Mouse (Mus musculus) forebrain, embryonic 12.5 days (tissue): ENCODE results near the gene Fiz1. TPM values are rescaled to one million over a fixed set of nuclear protein-coding genes. Genes with fewer than 3 reads are reported as not detected.
A peak's percentile ranks its signal among the peaks of the same experiment; 100 is the strongest.
"Not testable (repeated sequence)": the region's sequence is repeated elsewhere in the genome, so short reads cannot be mapped to it uniquely, and the experiment has no call there.

ENCODE experiments used
- ATAC-seq: fragments of 200-750 bp; cut with Nextera tagmentation; 2 replicates; pipeline ENCODE4 v1.8.0; 2017; ENCODE audit warnings: moderate TSS enrichment; ENCODE audit not compliant: low FRiP score
- H3K27ac ChIP-seq: fragments of 300-500 bp; sonication (generic); 2 replicates; pipeline ENCODE4 v1.5.1; 2016; ENCODE audit warnings: mild to moderate bottlenecking
- H3K27me3 ChIP-seq: fragments of 300-500 bp; sonication (generic); 2 replicates; pipeline ENCODE4 v1.6.1; 2016; ENCODE audit warnings: mild to moderate bottlenecking
- H3K36me3 ChIP-seq: fragments of 300-500 bp; sonication (generic); replicated peaks from 2 replicates; pipeline ENCODE4 v1.6.1; 2016; ENCODE audit warnings: mild to moderate bottlenecking
- H3K4me1 ChIP-seq: fragments of 300-500 bp; sonication (generic); 2 replicates; pipeline ENCODE4 v1.6.1; 2016
- H3K4me2 ChIP-seq: fragments of 300-500 bp; sonication (generic); 2 replicates; pipeline ENCODE4 v1.6.1; 2016; ENCODE audit warnings: mild to moderate bottlenecking, moderate library complexity
- H3K4me3 ChIP-seq: fragments of 300-500 bp; sonication (generic); replicated peaks from 2 replicates; pipeline ENCODE4 v1.5.1; 2016; ENCODE audit warnings: mild to moderate bottlenecking
- H3K9ac ChIP-seq: fragments of 300-500 bp; sonication (generic); 2 replicates; pipeline ENCODE4 v1.6.1; 2016; ENCODE audit warnings: mild to moderate bottlenecking
- H3K9me3 ChIP-seq: fragments of 300-500 bp; sonication (generic); 2 replicates; pipeline ENCODE4 v1.6.1; 2016
- WGBS: fragments of 180-500 bp; shearing (Covaris S2); methylation state at CpG from one replicate; pipeline ENCODE4 v1.1.7; 2016; 5-methylcytosine and 5-hydroxymethylcytosine counted together
- polyA plus RNA-seq: library from polyadenylated mRNA; unstranded; fragments of >200 nt; fragmentation: Nextera tagmentation; extraction: Ambion mirVana; gene quantifications from 2 replicates; pipeline ENCODE4 v1.2.1, GENCODE M21; 2016

Gene Fiz1
- polyA plus RNA-seq, 1 experiment from 2014 or later = 67.3 TPM

GRCm38 (mm10) chr7:5036136-5036535, 21.6 kb upstream of the Fiz1 start:
- no peak overlapping the region for H3K4me2 ChIP-seq
- no peak overlapping the region for H3K27ac ChIP-seq
- no peaks in the 10 kb centered on the region for H3K27me3 ChIP-seq
- no peak overlapping the region for H3K9ac ChIP-seq
- peaks cover 9% of the 10 kb centered on the region for H3K9me3 ChIP-seq
- no peak for ATAC-seq
- peaks cover 55% of the 10 kb centered on the region for H3K36me3 ChIP-seq
- peaks cover 21% of the 10 kb centered on the region for H3K4me1 ChIP-seq
- H3K4me3 ChIP-seq = no peak overlapping the region
- WGBS = 93% methylated on average over 9 of the region's 9 CpGs

GRCm38 (mm10) chr7:5035628-5036027, 21.1 kb upstream of the Fiz1 start:
- H3K27me3 ChIP-seq = no peaks in the 10 kb centered on the region
- H3K9me3 ChIP-seq = peaks cover 14% of the 10 kb centered on the region
- no peak overlapping the region for H3K4me2 ChIP-seq
- H3K9ac ChIP-seq = no peak overlapping the region
- H3K4me3 ChIP-seq = no peak overlapping the region
- WGBS = 95% methylated on average over 17 of the region's 17 CpGs
- peaks cover 59% of the 10 kb centered on the region for H3K36me3 ChIP-seq
- no peak overlapping the region for H3K27ac ChIP-seq
- peaks cover 21% of the 10 kb centered on the region for H3K4me1 ChIP-seq
- no peak for ATAC-seq

GRCm38 (mm10) chr7:5033818-5034217, 19.3 kb upstream of the Fiz1 start, which contains the start of gene 4632433K11Rik:
4632433K11Rik (plus strand) TSS chr7:5034118.
- no peak for ATAC-seq
- 91% methylated on average over 3 of the region's 3 CpGs for WGBS
- H3K27ac ChIP-seq = no peak within 1 kb of the TSS
- no peak within 1 kb of the TSS for H3K4me3 ChIP-seq
- no peak within 1 kb of the TSS for H3K9ac ChIP-seq
- peaks cover 77% of the 10 kb centered on the region for H3K36me3 ChIP-seq
- no peaks in the 10 kb centered on the region for H3K27me3 ChIP-seq
- peaks cover 9% of the 10 kb centered on the region for H3K4me1 ChIP-seq
- no peak within 1 kb of the TSS for H3K4me2 ChIP-seq
- peaks cover 29% of the 10 kb centered on the region for H3K9me3 ChIP-seq

- Histone ChIP-seq H3K9ac (no peak overlapping the region), H3K27me3 (no peaks in the 10 kb centered on the region), H3K36me3 (peaks cover 95% of the 10 kb centered on the region), H3K4me1 (no peaks in the 10 kb centered on the region), H3K9me3 (peaks cover 29% of the 10 kb centered on the region), H3K4me2 (no peak overlapping the region), H3K4me3 (no peak overlapping the region), H3K27ac (no peak overlapping the region)
- 78% methylated on average over 43 of the region's 46 CpGs for WGBS
- no peak for ATAC-seq
Observed at GRCm38 (mm10) chr7:5031496-5031895, 17.0 kb upstream of the Fiz1 start.

GRCm38 (mm10) chr7:5030554-5031275, 16.2 kb upstream of the Fiz1 start:
- Histone ChIP-seq H3K4me2 (no peak overlapping the region), H3K9ac (no peak overlapping the region), H3K9me3 (peaks cover 29% of the 10 kb centered on the region), H3K4me3 (0 out of 2 replicates have a peak overlapping the region, but pooled peaks have one; percentile 4), H3K4me1 (no peaks in the 10 kb centered on the region), H3K27ac (no peak overlapping the region), H3K27me3 (no peaks in the 10 kb centered on the region), H3K36me3 (peaks cover 94% of the 10 kb centered on the region)
- WGBS = 85% methylated on average over 63 of the region's 63 CpGs
- ATAC-seq = no peak

GRCm38 (mm10) chr7:5029946-5030345, 15.4 kb upstream of the Fiz1 start:
- Histone ChIP-seq H3K9me3 (peaks cover 29% of the 10 kb centered on the region), H3K4me2 (no peak overlapping the region), H3K4me1 (no peaks in the 10 kb centered on the region), H3K9ac (no peak overlapping the region), H3K27ac (no peak overlapping the region), H3K27me3 (no peaks in the 10 kb centered on the region), H3K4me3 (peak overlapping the region; percentile 4; the same call in 1 of the 2 replicates), H3K36me3 (peaks cover 92% of the 10 kb centered on the region)
- 94% methylated on average over 21 of the region's 21 CpGs for WGBS
- ATAC-seq = no peak

GRCm38 (mm10) chr7:5029543-5029942, 15.0 kb upstream of the Fiz1 start:
- H3K36me3 ChIP-seq = peaks cover 92% of the 10 kb centered on the region
- H3K27me3 ChIP-seq = no peaks in the 10 kb centered on the region
- H3K4me3 ChIP-seq = no peak overlapping the region
- H3K9me3 ChIP-seq = peaks cover 29% of the 10 kb centered on the region
- no peaks in the 10 kb centered on the region for H3K4me1 ChIP-seq
- WGBS = 95% methylated on average over 22 of the region's 22 CpGs
- H3K9ac ChIP-seq = no peak overlapping the region
- no peak for ATAC-seq
- no peak overlapping the region for H3K27ac ChIP-seq
- H3K4me2 ChIP-seq = no peak overlapping the region

- H3K27ac ChIP-seq = peak overlapping the region; percentile 95; the same call in 1 of the 2 replicates
- peak overlapping the region; percentile 95 for H3K9ac ChIP-seq
- H3K36me3 ChIP-seq = peaks cover 47% of the 10 kb centered on the region
- H3K4me3 ChIP-seq = peak overlapping the region; percentile 90
- peaks cover 18% of the 10 kb centered on the region for H3K4me1 ChIP-seq
- peak overlapping the region; percentile 86 for H3K4me2 ChIP-seq
- WGBS = 45% methylated on average over 5 of the region's 5 CpGs
- H3K9me3 ChIP-seq = no peaks in the 10 kb centered on the region
- ATAC-seq = no peak
- H3K27me3 ChIP-seq = no peaks in the 10 kb centered on the region
Observed at GRCm38 (mm10) chr7:5021197-5021596, 6.7 kb upstream of the Fiz1 start.

- Histone ChIP-seq H3K27me3 (no peaks in the 10 kb centered on the region), H3K9ac (peak overlapping the region; percentile 95), H3K4me1 (peaks cover 23% of the 10 kb centered on the region), H3K4me3 (peak overlapping the region; percentile 90), H3K27ac (peak overlapping the region; percentile 95), H3K9me3 (no peaks in the 10 kb centered on the region), H3K36me3 (peaks cover 42% of the 10 kb centered on the region), H3K4me2 (peak overlapping the region; percentile 86)
- under 1% methylated on average over 14 of the region's 15 CpGs for WGBS
- no peak; the same call in 1 of the 2 replicates for ATAC-seq
Observed at GRCm38 (mm10) chr7:5020685-5021084, 6.2 kb upstream of the Fiz1 start.

- H3K36me3 ChIP-seq = peaks cover 37% of the 10 kb centered on the region
- peaks cover 23% of the 10 kb centered on the region for H3K4me1 ChIP-seq
- no peaks in the 10 kb centered on the region for H3K27me3 ChIP-seq
- peak within 1 kb of the TSS; percentile 90 for H3K4me3 ChIP-seq
- peak within 1 kb of the TSS; percentile 95 for H3K27ac ChIP-seq
- WGBS = under 1% methylated on average over 47 of the region's 49 CpGs
- H3K9ac ChIP-seq = peak within 1 kb of the TSS; percentile 95
- no peaks in the 10 kb centered on the region for H3K9me3 ChIP-seq
- peak; percentile 93 for ATAC-seq
- peak within 1 kb of the TSS; percentile 86 for H3K4me2 ChIP-seq
Observed at GRCm38 (mm10) chr7:5020000-5020681, 5.6 kb upstream of the Fiz1 start, which contains the start of the genes Zfp865 and Ccdc106. Zfp865 (plus strand) TSS chr7:5020376. Ccdc106 (plus strand) TSS chr7:5020553.

GRCm38 (mm10) chr7:5019576-5019975, 5.1 kb upstream of the Fiz1 start:
- H3K9me3 ChIP-seq, ATAC-seq, H3K27me3 ChIP-seq: not testable (repeated sequence)
- Histone ChIP-seq H3K4me1 (peaks cover 23% of the 10 kb centered on the region), H3K4me2 (peak overlapping the region; percentile 86), H3K36me3 (peaks cover 33% of the 10 kb centered on the region), H3K27ac (peak overlapping the region; percentile 95), H3K9ac (peak overlapping the region; percentile 95; the same call in 1 of the 2 replicates), H3K4me3 (peak overlapping the region; percentile 90)
- 34% methylated on average over 8 of the region's 8 CpGs for WGBS

- Histone ChIP-seq H3K4me2 (no peak overlapping the region), H3K4me1 (peaks cover 22% of the 10 kb centered on the region), H3K4me3 (no peak overlapping the region), H3K9ac (no peak overlapping the region), H3K27ac (no peak overlapping the region), H3K27me3 (no peaks in the 10 kb centered on the region), H3K9me3 (no peaks in the 10 kb centered on the region), H3K36me3 (peaks cover 20% of the 10 kb centered on the region)
- WGBS = 97% methylated on average over 21 of the region's 21 CpGs
- no peak for ATAC-seq
Observed at GRCm38 (mm10) chr7:5017931-5018330, 3.4 kb upstream of the Fiz1 start.
